Mouse (Mus musculus) hindbrain, embryonic 15.5 days (tissue): ENCODE data around the gene Saxo1. TPM values are rescaled to one million over a fixed set of nuclear protein-coding genes. Genes with fewer than 3 reads are reported as not detected.

Experiments
- ATAC-seq: fragments of 200-750 bp; cut with Nextera tagmentation; 2 replicates; pipeline ENCODE4 v1.8.0; 2017; ENCODE audit warnings: low read depth, moderate number of reproducible peaks, moderate TSS enrichment; ENCODE audit not compliant: low FRiP score
- H3K27ac ChIP-seq: fragments of 300-500 bp; sonication (generic); replicated peaks from 2 replicates; pipeline ENCODE4 v1.5.1; 2015; ENCODE audit warnings: mild to moderate bottlenecking, inconsistent platforms
- H3K27me3 ChIP-seq: fragments of 300-500 bp; sonication (generic); 2 replicates; pipeline ENCODE4 v1.6.1; 2015; ENCODE audit warnings: control low read depth, inconsistent platforms
- H3K36me3 ChIP-seq: fragments of 300-500 bp; sonication (generic); 2 replicates; pipeline ENCODE4 v1.6.1; 2015; ENCODE audit warnings: control low read depth, inconsistent platforms
- H3K4me1 ChIP-seq: fragments of 300-500 bp; sonication (generic); replicated peaks from 2 replicates; pipeline ENCODE4 v1.6.1; 2015; ENCODE audit warnings: control low read depth, inconsistent platforms
- H3K4me2 ChIP-seq: fragments of 300-500 bp; sonication (generic); 2 replicates; pipeline ENCODE4 v1.6.1; 2015; ENCODE audit warnings: moderate library complexity, mild to moderate bottlenecking, inconsistent platforms
- H3K4me3 ChIP-seq: fragments of 300-500 bp; sonication (generic); 2 replicates; pipeline ENCODE4 v1.5.1; 2015; ENCODE audit warnings: mild to moderate bottlenecking, inconsistent platforms
- H3K9ac ChIP-seq: fragments of 300-500 bp; sonication (generic); 2 replicates; pipeline ENCODE4 v1.6.1; 2015; ENCODE audit warnings: inconsistent platforms
- H3K9me3 ChIP-seq: fragments of 300-500 bp; sonication (generic); 2 replicates; pipeline ENCODE4 v1.6.1; 2016; ENCODE audit warnings: control low read depth, inconsistent platforms
- WGBS: fragments of 180-500 bp; shearing (Covaris S2); methylation state at CpG from one replicate; pipeline ENCODE4 v1.1.7; 2015; 5-methylcytosine and 5-hydroxymethylcytosine counted together
- polyA plus RNA-seq: library from polyadenylated mRNA; unstranded; fragments of >200 nt; fragmentation: Nextera tagmentation; extraction: Ambion mirVana; gene quantifications from 2 replicates; pipeline ENCODE4 v1.2.1, GENCODE M21; 2015

The Saxo1 gene
- polyA plus RNA-seq, 1 experiment from 2014 or later: not detected

- Histone ChIP-seq H3K9ac (no peak overlapping the region), H3K27me3 (no peaks in the 10 kb centered on the region), H3K4me2 (no peak overlapping the region), H3K4me1 (no peaks in the 10 kb centered on the region), H3K36me3 (no peaks in the 10 kb centered on the region), H3K9me3 (no peaks in the 10 kb centered on the region), H3K27ac (no peak overlapping the region), H3K4me3 (no peak overlapping the region)
- 27% methylated on average over 6 of the region's 6 CpGs for WGBS
- 0 out of 2 replicates have a peak, but pooled peaks have one; percentile 54 for ATAC-seq
Observed at GRCm38 (mm10) chr4:86555035-86555707, 3.0 kb downstream of the Saxo1 start.

DNA sequence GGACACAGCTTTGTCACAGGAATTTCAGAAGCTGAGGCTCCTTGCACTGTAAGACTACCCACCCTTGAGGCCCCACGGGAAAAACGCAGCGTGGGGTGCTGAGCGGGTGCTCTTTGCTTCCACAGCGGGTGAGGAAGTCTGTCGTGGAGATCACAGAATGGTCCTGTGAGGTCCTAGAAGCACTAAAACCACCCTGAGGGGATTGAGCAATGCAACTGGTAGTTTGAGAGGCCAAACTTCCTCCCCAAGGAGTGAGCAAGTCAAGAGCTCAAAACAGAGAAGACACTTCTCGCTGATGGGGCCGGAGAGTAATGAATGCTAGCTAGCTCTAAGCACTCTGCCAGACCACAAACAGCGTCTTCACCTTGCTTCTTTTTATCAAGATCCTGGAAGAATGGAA is 9.8 kb downstream of the Saxo1 start:
- H3K27me3 ChIP-seq: no peaks in the 10 kb centered on the region
- ATAC-seq: no peak
- no peaks in the 10 kb centered on the region for H3K36me3 ChIP-seq
- no peaks in the 10 kb centered on the region for H3K9me3 ChIP-seq
- H3K4me1 ChIP-seq: no peaks in the 10 kb centered on the region
- H3K27ac ChIP-seq: no peak overlapping the region
- no peak overlapping the region for H3K9ac ChIP-seq
- H3K4me3 ChIP-seq: no peak overlapping the region
- H3K4me2 ChIP-seq: no peak overlapping the region
- 93% methylated on average over 9 of the region's 9 CpGs for WGBS

- ATAC-seq: no peak
- Histone ChIP-seq H3K27me3 (no peaks in the 10 kb centered on the region), H3K9me3 (no peaks in the 10 kb centered on the region), H3K9ac (no peak overlapping the region), H3K4me3 (no peak overlapping the region), H3K27ac (no peak overlapping the region), H3K4me1 (no peaks in the 10 kb centered on the region), H3K4me2 (no peak overlapping the region), H3K36me3 (no peaks in the 10 kb centered on the region)
- WGBS: 58% methylated on average over 5 of the region's 5 CpGs
Observed at GRCm38 (mm10) chr4:86545615-86546014, 12.5 kb downstream of the Saxo1 start.

GRCm38 (mm10) chr4:86543999-86544398 is 14.1 kb downstream of the Saxo1 start:
- Histone ChIP-seq H3K4me2 (no peak overlapping the region), H3K27me3 (no peaks in the 10 kb centered on the region), H3K9ac (no peak overlapping the region), H3K36me3 (no peaks in the 10 kb centered on the region), H3K27ac (no peak overlapping the region), H3K9me3 (no peaks in the 10 kb centered on the region), H3K4me1 (no peaks in the 10 kb centered on the region), H3K4me3 (no peak overlapping the region)
- ATAC-seq: no peak
- WGBS: 47% methylated on average over 3 of the region's 3 CpGs

- ATAC-seq: no peak
- Histone ChIP-seq H3K4me1 (no peaks in the 10 kb centered on the region), H3K4me3 (no peak overlapping the region), H3K4me2 (no peak overlapping the region), H3K9ac (no peak overlapping the region), H3K27me3 (no peaks in the 10 kb centered on the region), H3K9me3 (no peaks in the 10 kb centered on the region), H3K36me3 (no peaks in the 10 kb centered on the region), H3K27ac (no peak overlapping the region)
- WGBS: 64% methylated on average over 1 of the region's 1 CpGs
Observed at GRCm38 (mm10) chr4:86541573-86541972, 16.6 kb downstream of the Saxo1 start.

- no peak overlapping the region for H3K4me2 ChIP-seq
- H3K9me3 ChIP-seq: no peaks in the 10 kb centered on the region
- H3K9ac ChIP-seq: no peak overlapping the region
- 96% methylated on average over 5 of the region's 5 CpGs for WGBS
- ATAC-seq: no peak
- H3K27me3 ChIP-seq: no peaks in the 10 kb centered on the region
- no peaks in the 10 kb centered on the region for H3K4me1 ChIP-seq
- H3K27ac ChIP-seq: no peak overlapping the region
- H3K36me3 ChIP-seq: no peaks in the 10 kb centered on the region
- H3K4me3 ChIP-seq: no peak overlapping the region
Observed at GRCm38 (mm10) chr4:86538936-86539335, 19.2 kb downstream of the Saxo1 start.

DNA sequence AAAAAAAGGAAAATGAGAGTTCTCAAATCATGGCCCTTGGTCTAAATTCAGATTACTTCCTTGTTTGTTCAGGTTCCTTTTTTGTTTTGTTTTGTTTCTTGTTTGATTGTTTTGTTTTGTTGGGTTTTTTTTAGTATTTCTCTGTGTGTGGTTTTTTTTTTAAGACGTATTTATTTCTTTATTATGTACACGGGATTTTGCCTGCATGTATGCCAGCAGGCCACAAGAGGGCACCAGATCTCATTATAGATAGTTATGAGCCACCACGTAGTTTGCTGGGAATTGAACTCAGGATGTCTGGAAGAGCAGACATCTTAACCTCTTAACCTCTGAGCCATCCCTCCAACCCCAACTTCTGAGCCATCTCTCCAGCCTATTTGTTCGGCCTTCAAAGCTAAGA is 20.2 kb downstream of the Saxo1 start:
- WGBS: 45% methylated on average over 4 of the region's 4 CpGs
- ATAC-seq: no peak

DNA sequence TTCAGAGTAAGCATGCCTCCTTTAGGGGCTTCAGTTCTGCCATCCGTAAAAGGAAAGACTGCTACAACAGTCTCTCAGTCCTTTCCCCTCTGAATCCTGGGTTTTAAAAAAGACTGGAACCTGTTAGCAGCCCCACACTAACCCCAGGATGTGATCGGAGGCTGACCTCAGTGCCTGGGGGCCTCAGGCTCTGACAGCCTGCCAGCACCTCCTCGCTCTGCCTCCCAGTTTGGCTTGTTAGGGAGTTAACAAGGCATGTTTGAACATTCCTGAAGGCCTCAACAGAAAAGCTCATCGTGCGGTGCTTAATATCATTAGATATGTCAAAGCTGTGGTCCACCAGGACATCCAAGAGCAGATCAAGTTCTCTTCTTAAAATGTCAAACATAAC is 24.0 kb downstream of the Saxo1 start:
- Histone ChIP-seq H3K4me2 (no peak overlapping the region), H3K36me3 (no peaks in the 10 kb centered on the region), H3K9me3 (no peaks in the 10 kb centered on the region), H3K27me3 (no peaks in the 10 kb centered on the region), H3K9ac (no peak overlapping the region), H3K4me3 (no peak overlapping the region), H3K4me1 (no peaks in the 10 kb centered on the region), H3K27ac (no peak overlapping the region)
- no peak for ATAC-seq
- 68% methylated on average over 5 of the region's 5 CpGs for WGBS

More for the DNA sequence above, 20.2 kb downstream of the Saxo1 start:
- H3K4me2 ChIP-seq: no peak overlapping the region
- H3K27me3 ChIP-seq: no peaks in the 10 kb centered on the region
- no peak overlapping the region for H3K4me3 ChIP-seq
- H3K27ac ChIP-seq: no peak overlapping the region
- no peaks in the 10 kb centered on the region for H3K36me3 ChIP-seq
- no peak overlapping the region for H3K9ac ChIP-seq
- H3K4me1 ChIP-seq: no peaks in the 10 kb centered on the region
- H3K9me3 ChIP-seq: no peaks in the 10 kb centered on the region

GRCm38 (mm10) chr4:86533406-86534090 is 24.6 kb downstream of the Saxo1 start:
- no peak for ATAC-seq
- Histone ChIP-seq H3K4me3 (no peak overlapping the region), H3K27me3 (no peaks in the 10 kb centered on the region), H3K9ac (no peak overlapping the region), H3K27ac (no peak overlapping the region), H3K4me2 (no peak overlapping the region), H3K36me3 (no peaks in the 10 kb centered on the region), H3K9me3 (no peaks in the 10 kb centered on the region), H3K4me1 (no peaks in the 10 kb centered on the region)
- WGBS: 75% methylated on average over 8 of the region's 8 CpGs

DNA sequence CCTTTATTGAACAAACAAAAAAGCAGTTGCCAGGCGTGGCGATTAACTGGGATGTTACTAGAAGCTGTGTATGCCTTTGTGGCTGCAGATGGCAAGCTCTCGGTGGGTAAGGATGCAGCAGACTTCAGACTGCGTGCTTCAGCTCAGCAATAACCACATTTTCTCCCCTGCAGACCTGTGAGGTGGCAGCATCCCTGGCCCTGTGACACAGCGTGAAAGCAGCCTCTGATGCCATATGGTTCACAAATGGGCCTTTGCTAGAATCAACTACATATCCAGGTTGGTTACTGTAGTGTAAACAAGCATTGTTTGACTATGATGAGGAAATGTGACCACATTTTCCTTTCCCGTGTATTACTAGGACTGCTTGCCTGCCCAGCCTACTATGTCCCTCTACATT is 29.0 kb downstream of the Saxo1 start:
- WGBS: 72% methylated on average over 6 of the region's 6 CpGs
- no peak overlapping the region for H3K9ac ChIP-seq

DNA sequence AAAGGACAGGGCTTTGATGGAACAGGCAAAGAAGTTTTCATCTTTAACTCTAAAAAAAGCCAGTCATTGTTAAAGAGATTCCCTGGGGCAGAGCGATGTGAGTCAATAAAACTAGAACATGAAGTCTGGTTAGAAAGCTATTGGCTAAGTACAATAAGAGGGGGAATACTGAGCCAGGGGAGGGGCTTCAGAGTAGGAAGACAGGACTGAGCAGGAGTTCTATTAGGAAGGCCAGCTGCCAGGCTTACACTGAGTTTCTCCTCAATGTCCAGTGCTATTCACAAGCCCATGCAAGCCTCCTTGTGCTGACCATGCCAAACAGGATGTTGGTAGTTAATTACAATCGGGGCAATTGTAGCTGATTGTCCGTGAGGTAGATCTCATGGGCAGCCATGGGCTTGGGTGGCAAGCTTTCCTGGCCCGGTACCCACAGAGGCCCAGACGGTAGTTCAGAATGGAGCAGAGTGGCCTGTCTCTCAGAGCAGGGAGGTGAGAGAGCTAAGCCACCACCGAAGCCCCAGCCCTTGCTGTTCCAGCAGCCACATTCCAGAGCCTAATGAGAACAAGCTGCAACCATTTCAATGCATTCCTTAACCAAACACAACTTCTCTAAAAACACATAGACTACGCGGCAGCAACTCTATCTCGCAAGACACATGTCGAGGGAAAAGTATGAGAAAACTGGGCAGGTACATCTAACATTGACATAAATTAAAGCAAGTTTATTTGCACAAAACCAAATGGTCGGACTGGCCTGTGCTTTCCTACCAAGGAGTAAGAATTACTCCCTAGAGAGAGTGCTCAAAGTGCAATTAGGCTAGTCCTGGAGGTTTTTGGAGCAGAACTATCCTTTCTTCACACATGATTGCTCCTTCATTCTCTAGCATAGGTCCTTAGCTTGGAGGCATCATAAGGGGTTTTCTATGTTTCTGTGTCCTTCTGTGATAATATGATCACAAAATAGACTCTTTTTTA is 30.7 kb downstream of the Saxo1 start:
- Histone ChIP-seq H3K27ac (no peak overlapping the region), H3K4me3 (no peak overlapping the region), H3K4me1 (no peaks in the 10 kb centered on the region), H3K27me3 (no peaks in the 10 kb centered on the region), H3K4me2 (no peak overlapping the region), H3K9ac (no peak overlapping the region), H3K9me3 (no peaks in the 10 kb centered on the region), H3K36me3 (no peaks in the 10 kb centered on the region)
- WGBS: 80% methylated on average over 11 of the region's 11 CpGs
- no peak for ATAC-seq

More for the DNA sequence above, 29.0 kb downstream of the Saxo1 start:
- Histone ChIP-seq H3K36me3 (no peaks in the 10 kb centered on the region), H3K4me1 (no peaks in the 10 kb centered on the region), H3K27ac (no peak overlapping the region), H3K9me3 (no peaks in the 10 kb centered on the region), H3K4me2 (no peak overlapping the region), H3K27me3 (no peaks in the 10 kb centered on the region), H3K4me3 (no peak overlapping the region)
- ATAC-seq: no peak

DNA sequence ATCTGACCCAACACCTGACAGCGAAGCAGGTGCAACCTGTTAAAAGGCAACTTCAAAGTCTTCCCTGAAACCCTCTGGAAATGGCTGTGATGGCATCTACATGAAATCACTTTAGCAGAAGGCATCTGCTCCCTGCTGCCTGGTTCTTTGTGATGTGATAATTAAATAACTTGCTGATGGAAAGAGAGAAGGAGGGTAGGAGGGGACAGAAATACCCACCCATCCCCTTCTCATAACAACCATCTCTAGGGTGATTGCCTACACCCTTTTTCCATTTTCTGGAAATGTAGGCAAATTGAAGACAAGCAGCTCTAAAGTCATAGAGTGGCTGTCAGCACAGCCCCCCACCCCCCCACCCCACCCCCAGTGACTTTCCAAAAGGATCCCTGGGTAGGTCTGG is 33.6 kb downstream of the Saxo1 start:
- no peaks in the 10 kb centered on the region for H3K9me3 ChIP-seq
- no peak overlapping the region for H3K4me2 ChIP-seq
- H3K4me3 ChIP-seq: no peak overlapping the region
- no peak overlapping the region for H3K9ac ChIP-seq
- WGBS: 90% methylated on average over 1 of the region's 1 CpGs
- no peaks in the 10 kb centered on the region for H3K36me3 ChIP-seq
- no peak overlapping the region for H3K27ac ChIP-seq
- H3K27me3 ChIP-seq: no peaks in the 10 kb centered on the region
- no peaks in the 10 kb centered on the region for H3K4me1 ChIP-seq
- ATAC-seq: no peak
